Mouse (Mus musculus) kidney, postnatal 10 days (tissue): ENCODE data around the gene Vpreb3.

ENCODE experiments used
- DNase-seq: peaks from one replicate; pipeline ENCODE4 v3.0.0; 2021; ENCODE audit warnings: mixed read lengths

The Vpreb3 gene

GRCm38 (mm10) chr10:75942736-75943477 is at the start of gene Vpreb3:
Vpreb3 (plus strand) TSS chr10:75943057.
- DNase-seq, result no peak

- DNase-seq, result peak; percentile 95
Observed at GRCm38 (mm10) chr10:75893089-75893750, 49.6 kb upstream of the Vpreb3 start, which contains the start of gene Derl3. Derl3 (plus strand) TSS chr10:75893413.

- DNase-seq, result no peak
Observed at GRCm38 (mm10) chr10:75894601-75895000, 48.3 kb upstream of the Vpreb3 start.

GRCm38 (mm10) chr10:75895730-75896129 is 47.1 kb upstream of the Vpreb3 start:
- no peak for DNase-seq

- no peak for DNase-seq
Observed at GRCm38 (mm10) chr10:75896208-75896607, 46.6 kb upstream of the Vpreb3 start.

- peak; percentile 91 for DNase-seq
Observed at GRCm38 (mm10) chr10:75897373-75897772, 45.5 kb upstream of the Vpreb3 start.

- no peak for DNase-seq
Observed at GRCm38 (mm10) chr10:75898039-75898564, 44.8 kb upstream of the Vpreb3 start.

GRCm38 (mm10) chr10:75898846-75899245 is 44.0 kb upstream of the Vpreb3 start:
- peak; percentile 55 for DNase-seq

GRCm38 (mm10) chr10:75904391-75904790 is 38.5 kb upstream of the Vpreb3 start:
- DNase-seq, result no peak

- no peak for DNase-seq
Observed at GRCm38 (mm10) chr10:75906882-75907281, 36.0 kb upstream of the Vpreb3 start.

- no peak for DNase-seq
Observed at GRCm38 (mm10) chr10:75910698-75911097, 32.2 kb upstream of the Vpreb3 start.

GRCm38 (mm10) chr10:75913013-75913589 is 29.8 kb upstream of the Vpreb3 start:
- DNase-seq, result no peak

- DNase-seq, result no peak
Observed at GRCm38 (mm10) chr10:75915557-75915956, 27.3 kb upstream of the Vpreb3 start.

GRCm38 (mm10) chr10:75916840-75917239 is 26.0 kb upstream of the Vpreb3 start:
- no peak for DNase-seq

- DNase-seq, result no peak
Observed at GRCm38 (mm10) chr10:75919026-75919425, 23.8 kb upstream of the Vpreb3 start.

- peak; percentile 98 for DNase-seq
Observed at GRCm38 (mm10) chr10:75921026-75921725, 21.7 kb upstream of the Vpreb3 start, which contains the start of gene Smarcb1. Smarcb1 (minus strand) TSS chr10:75921617.

- peak; percentile 60 for DNase-seq
Observed at GRCm38 (mm10) chr10:75921726-75922560, 20.9 kb upstream of the Vpreb3 start.

- no peak for DNase-seq
Observed at GRCm38 (mm10) chr10:75924324-75924723, 18.5 kb upstream of the Vpreb3 start.

- DNase-seq, result no peak
Observed at GRCm38 (mm10) chr10:75926396-75926795, 16.5 kb upstream of the Vpreb3 start.

- DNase-seq, result peak; percentile 77
Observed at GRCm38 (mm10) chr10:75930304-75930703, 12.6 kb upstream of the Vpreb3 start.

GRCm38 (mm10) chr10:75931311-75931710 is 11.5 kb upstream of the Vpreb3 start:
- DNase-seq, result no peak
